In the genomic region with DNA sequence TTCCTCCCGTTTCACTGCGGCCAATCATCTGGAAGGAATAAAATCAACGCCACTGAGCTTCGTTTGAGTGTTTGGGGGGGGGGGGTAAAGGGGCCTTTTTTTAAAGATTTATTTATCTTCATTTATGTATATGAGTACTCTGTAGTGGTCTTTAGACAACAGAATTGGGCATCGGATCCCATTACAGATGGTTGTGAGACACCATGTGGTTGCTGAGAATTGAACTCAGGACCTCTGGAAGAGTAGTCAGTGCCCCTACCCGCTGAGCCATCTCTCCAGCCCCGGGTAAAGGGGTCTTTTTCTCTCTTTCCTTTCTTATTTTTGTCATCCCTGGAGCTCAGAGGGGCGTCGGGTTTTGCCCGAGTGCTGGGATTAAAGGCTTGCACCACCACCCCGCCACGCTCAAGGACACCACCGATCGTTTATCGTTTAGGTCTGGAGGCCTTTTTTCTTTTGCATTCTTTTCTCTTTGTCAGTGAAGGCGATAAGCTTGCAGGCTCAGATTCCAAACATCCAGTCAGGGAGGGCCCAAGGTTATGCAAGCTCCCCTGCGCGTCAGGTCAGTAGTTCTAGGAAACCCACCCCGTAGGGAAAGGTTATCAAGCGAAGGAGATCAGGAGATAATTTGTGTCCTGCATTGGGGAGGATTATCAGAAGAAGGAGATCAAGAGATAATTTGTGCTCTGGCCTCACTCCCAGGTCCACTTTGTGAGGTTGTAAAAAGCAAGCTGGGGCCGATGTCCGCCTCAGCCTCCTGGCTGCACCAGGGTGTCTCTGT, we compare ENCODE assay signal across 8 mouse cellular contexts. TPM values are rescaled to one million over a fixed set of nuclear protein-coding genes. Genes with fewer than 3 reads are reported as not detected.
A peak's percentile ranks its signal among the peaks of the same experiment; 100 is the strongest.
DNase-seq lines count a peak whose midpoint lies in the region; ATAC-seq and TF ChIP-seq lines count a peak whose summit lies in the region.

No protein-coding gene starts in this region.

- H3K4me3 ChIP-seq in heart, embryonic 12.5 days: peak overlapping the region; percentile 87
- H3K4me3 ChIP-seq in E14TG2a.4 (replicated peaks; ENCODE audit: low read length): peak overlapping the region; percentile 97
- peak overlapping the region; percentile 59 for H3K4me3 ChIP-seq in hindbrain, embryonic 14.5 days (replicated peaks; ENCODE audit: low read length)
- peak overlapping the region; percentile 90 for H3K4me3 ChIP-seq in macrophage (ENCODE audit: inconsistent target)

- H3K79me2 ChIP-seq in macrophage (ENCODE audit: inconsistent target): peaks cover 49% of the 10 kb centered on the region

- no peak for DNase-seq in heart, adult 8-10 months (ENCODE audit: low spot score)
- DNase-seq in cerebellum, postnatal 10 days: peak; percentile 36 to 50
- no peak for DNase-seq in hindbrain, embryonic 14.5 days (ENCODE audit: low spot score)
- no peak for DNase-seq in gastrocnemius, postnatal 14 days
- no peak for DNase-seq in frontal cortex, postnatal 14 days (ENCODE audit: low spot score in 2 of 2)

- H3K4me1 ChIP-seq in heart, embryonic 12.5 days (replicated peaks): peaks cover 26% of the 10 kb centered on the region
- peaks cover 48% of the 10 kb centered on the region for H3K4me1 ChIP-seq in E14TG2a.4 (replicated peaks; ENCODE audit: low read depth, low read length)
- peaks cover 30% of the 10 kb centered on the region for H3K4me1 ChIP-seq in hindbrain, embryonic 14.5 days (replicated peaks; ENCODE audit: control insufficient read depth, insufficient read depth, low read length)

- intact Hi-C loops in gastrocnemius, postnatal 14 days (cut with DNase I; ENCODE audit: low total_unique reads): no loop called here

- H3K9me3 ChIP-seq in heart, embryonic 12.5 days (replicated peaks): no peaks in the 10 kb centered on the region
- no peaks in the 10 kb centered on the region for H3K9me3 ChIP-seq in E14TG2a.4 (ENCODE audit: low read length)
- no peaks in the 10 kb centered on the region for H3K9me3 ChIP-seq in hindbrain, embryonic 14.5 days (ENCODE audit: control insufficient read depth, low read length)

- H3K27me3 ChIP-seq in heart, embryonic 12.5 days (replicated peaks): no peaks in the 10 kb centered on the region
- H3K27me3 ChIP-seq in E14TG2a.4 (ENCODE audit: insufficient read depth, low read length): no peaks in the 10 kb centered on the region
- H3K27me3 ChIP-seq in hindbrain, embryonic 14.5 days (ENCODE audit: control insufficient read depth, insufficient read depth, low read length): no peaks in the 10 kb centered on the region

- H3K27ac ChIP-seq in heart, embryonic 12.5 days (ENCODE audit: poor library complexity, severe bottlenecking): peak overlapping the region; percentile 94
- H3K27ac ChIP-seq in hindbrain, embryonic 14.5 days: peak overlapping the region; percentile 89
- H3K27ac ChIP-seq in macrophage: peak overlapping the region; percentile 80

- 7% methylated on average over 22 of the region's 22 CpGs for WGBS in heart, embryonic 12.5 days
- 13% methylated on average over 22 of the region's 22 CpGs for WGBS in hindbrain, embryonic 14.5 days
- 10% methylated on average over 22 of the region's 22 CpGs for WGBS in macrophage (ENCODE audit: missing documents)

- TF ChIP-seq CTCF in E14TG2a.4 (conservative IDR thresholded peaks at IDR 0.05; ENCODE audit: low read length): no peak

- H3K4me2 ChIP-seq in heart, embryonic 12.5 days: peak overlapping the region; percentile 94
- H3K4me2 ChIP-seq in hindbrain, embryonic 14.5 days (replicated peaks): peak overlapping the region; percentile 63

- peaks cover 12% of the 10 kb centered on the region for H3K36me3 ChIP-seq in heart, embryonic 12.5 days
- peaks cover 35% of the 10 kb centered on the region for H3K36me3 ChIP-seq in E14TG2a.4 (ENCODE audit: insufficient read depth, low read length)
- peaks cover 16% of the 10 kb centered on the region for H3K36me3 ChIP-seq in hindbrain, embryonic 14.5 days (replicated peaks; ENCODE audit: control insufficient read depth, insufficient read depth)
- H3K36me3 ChIP-seq in macrophage (ENCODE audit: inconsistent target): no peaks in the 10 kb centered on the region

- ATAC-seq in heart, embryonic 12.5 days (ENCODE audit: insufficient number of reproducible peaks, low FRiP score): 0 out of 2 replicates have a peak, but pooled peaks have one; percentile 7
- no peak for ATAC-seq in hindbrain, embryonic 14.5 days (ENCODE audit: low FRiP score)

- peak overlapping the region; percentile 85 for H3K9ac ChIP-seq in heart, embryonic 12.5 days
- peak overlapping the region; percentile 73 for H3K9ac ChIP-seq in hindbrain, embryonic 14.5 days

RNA-seq across cellular contexts. Expression of a gene that starts 2.3 kb away (rescaled TPM):
- 37.9 and 39.5 TPM in 2 replicates for polyA plus RNA-seq in heart, embryonic 12.5 days (2016; fragmentation: Nextera tagmentation; extraction: Ambion mirVana)
- 10 to 100 TPM; 26.7 to 34.8 (median 30.0) TPM for total RNA-seq in heart, adult 8-10 months (2022)
- 59.8 and 65.1 TPM in 2 replicates for polyA plus RNA-seq in hindbrain, embryonic 14.5 days (2014; fragmentation: Nextera tagmentation; extraction: Ambion mirVana)
- 100 to 1,000 TPM in 22 of 26 experiments, 10 to 100 TPM in 4; 92.6 to 179 (median 113) TPM for total RNA-seq in macrophage (2018; cell fraction: chromatin; rRNA removed)
- 10 to 100 TPM; 27.8 to 44.6 (median 35.7) TPM for total RNA-seq in macrophage (2018; cell fraction: cytosol; rRNA removed)
- 100 to 1,000 TPM in 8 of 26 experiments, 10 to 100 TPM in 18; 72.7 to 126 (median 94.3) TPM for total RNA-seq in macrophage (2018; cell fraction: nucleus; rRNA removed)
- 15.6 to 24.0 TPM (median 18.9 TPM) in 3 replicates for polyA plus RNA-seq in macrophage (2018)
- 10 to 100 TPM; 20.4 to 20.6 TPM for total RNA-seq in gastrocnemius, postnatal 14 days (2021)

RNA-seq across cellular contexts. Expression of a gene that starts 2.4 kb away (rescaled TPM):
- not detected in 2 replicates for polyA plus RNA-seq in heart, embryonic 12.5 days (2016; fragmentation: Nextera tagmentation; extraction: Ambion mirVana)
- 1 to 10 TPM; 1.6 to 4.2 (median 2.3) TPM for total RNA-seq in heart, adult 8-10 months (2022)
- polyA plus RNA-seq in hindbrain, embryonic 14.5 days (2014; fragmentation: Nextera tagmentation; extraction: Ambion mirVana): not detected in 2 replicates
- total RNA-seq in macrophage (2018; cell fraction: chromatin; rRNA removed): not detected
- not detected for total RNA-seq in macrophage (2018; cell fraction: cytosol; rRNA removed)
- total RNA-seq in macrophage (2018; cell fraction: nucleus; rRNA removed): not detected
- not detected in 3 replicates for polyA plus RNA-seq in macrophage (2018)
- total RNA-seq in gastrocnemius, postnatal 14 days (2021): under 1 TPM in 1 of 2 experiments, not detected in 1; 0.44 TPM

RNA-seq across cellular contexts. Expression of a gene that starts 34.4 kb away (rescaled TPM):
- 95.9 and 99.7 TPM in 2 replicates for polyA plus RNA-seq in heart, embryonic 12.5 days (2016; fragmentation: Nextera tagmentation; extraction: Ambion mirVana)
- total RNA-seq in heart, adult 8-10 months (2022): 10 to 100 TPM; 77.7 to 87.7 (median 81.1) TPM
- polyA plus RNA-seq in hindbrain, embryonic 14.5 days (2014; fragmentation: Nextera tagmentation; extraction: Ambion mirVana): 99.5 and 100 TPM in 2 replicates
- 10 to 100 TPM; 24.1 to 84.7 (median 43.2) TPM for total RNA-seq in macrophage (2018; cell fraction: chromatin; rRNA removed)
- 10 to 100 TPM; 14.4 to 34.4 (median 22.4) TPM for total RNA-seq in macrophage (2018; cell fraction: cytosol; rRNA removed)
- 10 to 100 TPM; 14.8 to 97.7 (median 33.0) TPM for total RNA-seq in macrophage (2018; cell fraction: nucleus; rRNA removed)
- 17.8 to 41.1 TPM (median 31.9 TPM) in 3 replicates for polyA plus RNA-seq in macrophage (2018)
- total RNA-seq in gastrocnemius, postnatal 14 days (2021): 10 to 100 TPM; 52.5 to 56.9 TPM

RNA-seq across cellular contexts. Expression of a gene that starts 41.4 kb away (rescaled TPM):
- polyA plus RNA-seq in heart, embryonic 12.5 days (2016; fragmentation: Nextera tagmentation; extraction: Ambion mirVana): 46.7 and 46.8 TPM in 2 replicates
- 100 to 1,000 TPM; 136 to 213 (median 183) TPM for total RNA-seq in heart, adult 8-10 months (2022)
- 8.4 and 11.0 TPM in 2 replicates for polyA plus RNA-seq in hindbrain, embryonic 14.5 days (2014; fragmentation: Nextera tagmentation; extraction: Ambion mirVana)
- total RNA-seq in macrophage (2018; cell fraction: chromatin; rRNA removed): 1 to 10 TPM in 13 of 26 experiments, under 1 TPM in 13; 0.23 to 9.6 (median 1.00) TPM
- total RNA-seq in macrophage (2018; cell fraction: cytosol; rRNA removed): under 1 TPM; 0.07 to 0.91 (median 0.32) TPM
- total RNA-seq in macrophage (2018; cell fraction: nucleus; rRNA removed): 1 to 10 TPM; 1.1 to 6.8 (median 2.2) TPM
- 0.09 to 0.34 TPM (median 0.25 TPM) in 3 replicates for polyA plus RNA-seq in macrophage (2018)
- 10 to 100 TPM; 33.1 to 36.4 TPM for total RNA-seq in gastrocnemius, postnatal 14 days (2021)

Comparison
In these comparisons a context has a peak if more than half of its experiments do, and no peak if none do; other contexts are left out.
1. DNase-seq: peak in cerebellum, postnatal 10 days (2 of 2); none in heart, adult 8-10 months (single experiment), hindbrain, embryonic 14.5 days (single experiment), gastrocnemius, postnatal 14 days (single experiment) and frontal cortex, postnatal 14 days (0 of 2).
2. Peak in every context shown above with its lines, with median percentiles within 50 percentile points of each other: H3K27ac ChIP-seq and H3K4me3 ChIP-seq.